Mouse (Mus musculus) lung, adult 2 months (tissue): ENCODE data around the gene Cul3.

Experiments
- CTCF ChIP-seq: fragments of 200-500 bp; IDR thresholded peaks from 2 replicates; pipeline ENCODE4 v1.5.1; 2011; ENCODE audit warnings: mild to moderate bottlenecking, low read length, control low read depth; ENCODE audit not compliant: insufficient read depth
- POLR2A ChIP-seq: fragments of 200-500 bp; IDR thresholded peaks from 2 replicates; pipeline ENCODE4 v1.6.1; 2011; ENCODE audit warnings: low read depth, mild to moderate bottlenecking, control low read depth, low read length, borderline replicate concordance; ENCODE audit errors: extremely low read depth

GRCm38 (mm10) chr1:80389518-80389917 is 49.2 kb upstream of the Cul3 start:
- TF ChIP-seq POLR2A, result no peak
- no peak for TF ChIP-seq CTCF
